Mouse (Mus musculus): ENCODE results near the gene Steap3. TPM values are rescaled to one million over a fixed set of nuclear protein-coding genes. Genes with fewer than 3 reads are reported as not detected.

The Steap3 gene
- total and polyA plus RNA-seq, 2 experiments from 2014 or later, result 3.9 TPM

GRCm38 (mm10) chr1:120231334-120231733 is 41.2 kb downstream of the Steap3 start:
- TF ChIP-seq CTCF (IDR thresholded peaks at IDR 0.05; ENCODE audit: low read depth), result peak; percentile 76
- WGBS, result 38% methylated on average over 6 of the region's 6 CpGs
- H3K4me2 ChIP-seq (ENCODE audit: low read depth), result no peak overlapping the region
- H3K27ac ChIP-seq (ENCODE audit: low read depth, low read length), result no peak overlapping the region
- no peaks in the 10 kb centered on the region for H3K36me3 ChIP-seq (ENCODE audit: insufficient read depth)
- ATAC-seq, result peak; percentile 56; the same call in 1 of the 2 replicates
- DNase-seq, result peak; percentile 58
- H3K9me3 ChIP-seq (ENCODE audit: low read length), result no peaks in the 10 kb centered on the region
- H3K4me1 ChIP-seq (ENCODE audit: insufficient read depth), result no peaks in the 10 kb centered on the region
- H3K27me3 ChIP-seq (ENCODE audit: insufficient read depth, low read length), result no peaks in the 10 kb centered on the region
- no peak overlapping the region for H3K4me3 ChIP-seq (ENCODE audit: low read depth, low read length)
- no peak overlapping the region for H3K9ac ChIP-seq

- no peak overlapping the region for H3K27ac ChIP-seq (ENCODE audit: low read depth, low read length)
- H3K9ac ChIP-seq, result no peak overlapping the region
- H3K9me3 ChIP-seq (ENCODE audit: low read length), result no peaks in the 10 kb centered on the region
- no peak overlapping the region for H3K4me2 ChIP-seq (ENCODE audit: low read depth)
- 82% methylated on average over 10 of the region's 10 CpGs for WGBS
- H3K4me3 ChIP-seq (ENCODE audit: low read depth, low read length), result no peak overlapping the region
- ATAC-seq (no peak), DNase-seq (no peak)
- TF ChIP-seq CTCF (IDR thresholded peaks at IDR 0.05; ENCODE audit: low read depth), result no peak
- H3K4me1 ChIP-seq (ENCODE audit: insufficient read depth), result no peaks in the 10 kb centered on the region
- no peaks in the 10 kb centered on the region for H3K36me3 ChIP-seq (ENCODE audit: insufficient read depth)
- H3K27me3 ChIP-seq (ENCODE audit: insufficient read depth, low read length), result no peaks in the 10 kb centered on the region
These were observed 42.6 kb downstream of the Steap3 start for GRCm38 (mm10) chr1:120229723-120230471.

GRCm38 (mm10) chr1:120223613-120224012 is 48.9 kb downstream of the Steap3 start:
- ATAC-seq, result no peak

GRCm38 (mm10) chr1:120221285-120221684 is 51.2 kb downstream of the Steap3 start:
- Histone ChIP-seq H3K9ac (no peak overlapping the region), H3K4me1 (ENCODE audit: insufficient read depth) (no peaks in the 10 kb centered on the region), H3K36me3 (ENCODE audit: insufficient read depth) (no peaks in the 10 kb centered on the region), H3K27me3 (ENCODE audit: insufficient read depth, low read length) (no peaks in the 10 kb centered on the region), H3K4me3 (ENCODE audit: low read depth, low read length) (no peak overlapping the region), H3K4me2 (ENCODE audit: low read depth) (no peak overlapping the region), H3K9me3 (ENCODE audit: low read length) (no peaks in the 10 kb centered on the region), H3K27ac (ENCODE audit: low read depth, low read length) (no peak overlapping the region)
- ATAC-seq (peak; percentile 32; the same call in 1 of the 2 replicates), DNase-seq (no peak)
- no peak for TF ChIP-seq CTCF (IDR thresholded peaks at IDR 0.05; ENCODE audit: low read depth)
- 39% methylated on average over 2 of the region's 2 CpGs for WGBS

More at GRCm38 (mm10) chr1:120223613-120224012, 48.9 kb downstream of the Steap3 start:
- H3K9ac ChIP-seq, result no peak overlapping the region
- H3K4me3 ChIP-seq (ENCODE audit: low read depth, low read length), result no peak overlapping the region
- no peak for TF ChIP-seq CTCF (IDR thresholded peaks at IDR 0.05; ENCODE audit: low read depth)
- H3K36me3 ChIP-seq (ENCODE audit: insufficient read depth), result no peaks in the 10 kb centered on the region
- 89% methylated on average over 4 of the region's 4 CpGs for WGBS
- no peaks in the 10 kb centered on the region for H3K4me1 ChIP-seq (ENCODE audit: insufficient read depth)
- H3K4me2 ChIP-seq (ENCODE audit: low read depth), result no peak overlapping the region
- DNase-seq, result no peak
- no peaks in the 10 kb centered on the region for H3K9me3 ChIP-seq (ENCODE audit: low read length)
- no peak overlapping the region for H3K27ac ChIP-seq (ENCODE audit: low read depth, low read length)
- H3K27me3 ChIP-seq (ENCODE audit: insufficient read depth, low read length), result no peaks in the 10 kb centered on the region

- no peaks in the 10 kb centered on the region for H3K4me1 ChIP-seq (ENCODE audit: insufficient read depth)
- no peak overlapping the region for H3K4me3 ChIP-seq (ENCODE audit: low read depth, low read length)
- no peak overlapping the region for H3K4me2 ChIP-seq (ENCODE audit: low read depth)
- no peaks in the 10 kb centered on the region for H3K9me3 ChIP-seq (ENCODE audit: low read length)
- H3K36me3 ChIP-seq (ENCODE audit: insufficient read depth), result no peaks in the 10 kb centered on the region
- 31% methylated on average over 6 of the region's 6 CpGs for WGBS
- DNase-seq, result no peak
- no peak overlapping the region for H3K27ac ChIP-seq (ENCODE audit: low read depth, low read length)
- H3K9ac ChIP-seq, result no peak overlapping the region
- no peaks in the 10 kb centered on the region for H3K27me3 ChIP-seq (ENCODE audit: insufficient read depth, low read length)
- 0 out of 2 replicates have a peak, but pooled peaks have one; percentile 32 for ATAC-seq
- TF ChIP-seq CTCF (IDR thresholded peaks at IDR 0.05; ENCODE audit: low read depth), result no peak
These were observed 51.7 kb downstream of the Steap3 start for GRCm38 (mm10) chr1:120220841-120221240.

GRCm38 (mm10) chr1:120208502-120209230 is 63.8 kb downstream of the Steap3 start:
- TF ChIP-seq CTCF (IDR thresholded peaks at IDR 0.05; ENCODE audit: low read depth), result no peak
- H3K27ac ChIP-seq (ENCODE audit: low read depth, low read length), result no peak overlapping the region
- no peak overlapping the region for H3K9ac ChIP-seq
- H3K4me2 ChIP-seq (ENCODE audit: low read depth), result no peak overlapping the region
- no peaks in the 10 kb centered on the region for H3K9me3 ChIP-seq (ENCODE audit: low read length)
- H3K27me3 ChIP-seq (ENCODE audit: insufficient read depth, low read length), result no peaks in the 10 kb centered on the region
- WGBS, result 74% methylated on average over 11 of the region's 11 CpGs
- DNase-seq (no peak), ATAC-seq (no peak)
- no peaks in the 10 kb centered on the region for H3K4me1 ChIP-seq (ENCODE audit: insufficient read depth)
- H3K4me3 ChIP-seq (ENCODE audit: low read depth, low read length), result no peak overlapping the region
- H3K36me3 ChIP-seq (ENCODE audit: insufficient read depth), result no peaks in the 10 kb centered on the region

- Histone ChIP-seq H3K9ac (no peak overlapping the region), H3K4me2 (ENCODE audit: low read depth) (no peak overlapping the region), H3K36me3 (ENCODE audit: insufficient read depth) (no peaks in the 10 kb centered on the region), H3K27ac (ENCODE audit: low read depth, low read length) (no peak overlapping the region), H3K4me1 (ENCODE audit: insufficient read depth) (no peaks in the 10 kb centered on the region), H3K27me3 (ENCODE audit: insufficient read depth, low read length) (no peaks in the 10 kb centered on the region), H3K4me3 (ENCODE audit: low read depth, low read length) (no peak overlapping the region), H3K9me3 (ENCODE audit: low read length) (no peaks in the 10 kb centered on the region)
- ATAC-seq, result 0 out of 2 replicates have a peak, but pooled peaks have one; percentile 32
- TF ChIP-seq CTCF (IDR thresholded peaks at IDR 0.05; ENCODE audit: low read depth), result no peak
- DNase-seq, result peak; percentile 46
- WGBS, result 28% methylated on average over 6 of the region's 6 CpGs
These were observed 64.9 kb downstream of the Steap3 start for GRCm38 (mm10) chr1:120207568-120207967.

Measured in forebrain, postnatal 0 days (tissue).